Mouse (Mus musculus) neural tube, embryonic 14.5 days (tissue): ENCODE measurements around the gene Psmb2. TPM values are rescaled to one million over a fixed set of nuclear protein-coding genes. Genes with fewer than 3 reads are reported as not detected.

Source experiments
- ATAC-seq: fragments of 200-750 bp; cut with Nextera tagmentation; 2 replicates; pipeline ENCODE4 v1.8.0; 2017; ENCODE audit warnings: low read depth, mild to moderate bottlenecking, moderate TSS enrichment, moderate library complexity
- H3K27ac ChIP-seq: fragments of 300-500 bp; sonication (generic); 2 replicates; pipeline ENCODE4 v1.5.1; 2014; ENCODE audit warnings: low read depth, mild to moderate bottlenecking, control low read depth, low read length, moderate library complexity, mixed read lengths
- H3K27me3 ChIP-seq: fragments of 300-500 bp; sonication (generic); 2 replicates; pipeline ENCODE4 v1.6.1; 2014; ENCODE audit warnings: low read length; ENCODE audit not compliant: control insufficient read depth, insufficient read depth
- H3K36me3 ChIP-seq: fragments of 300-500 bp; sonication (generic); 2 replicates; pipeline ENCODE4 v1.6.1; 2014; ENCODE audit warnings: low read length, mixed read lengths; ENCODE audit not compliant: control insufficient read depth, insufficient read depth
- H3K4me1 ChIP-seq: fragments of 300-500 bp; sonication (generic); 2 replicates; pipeline ENCODE4 v1.6.1; 2014; ENCODE audit warnings: low read length; ENCODE audit not compliant: control insufficient read depth, insufficient read depth
- H3K4me2 ChIP-seq: fragments of 300-500 bp; sonication (generic); 2 replicates; pipeline ENCODE4 v1.6.1; 2014; ENCODE audit warnings: mild to moderate bottlenecking, low read depth, low read length, control low read depth
- H3K4me3 ChIP-seq: fragments of 300-500 bp; sonication (generic); 2 replicates; pipeline ENCODE4 v1.5.1; 2014; ENCODE audit warnings: low read depth, low read length, control low read depth, mixed read lengths
- H3K9ac ChIP-seq: fragments of 300-500 bp; sonication (generic); replicated peaks from 2 replicates; pipeline ENCODE4 v1.6.1; 2014; ENCODE audit warnings: low read depth, mild to moderate bottlenecking, control low read depth, low read length, mixed read lengths
- H3K9me3 ChIP-seq: fragments of 300-500 bp; sonication (generic); 2 replicates; pipeline ENCODE4 v1.6.1; 2016; ENCODE audit warnings: low read length; ENCODE audit not compliant: control insufficient read depth
- WGBS: fragments of 180-500 bp; shearing (Covaris S2); extraction: QIAGEN DNeasy Blood & Tissue Kit; methylation state at CpG from one replicate; pipeline ENCODE4 v1.1.7; 2014; 5-methylcytosine and 5-hydroxymethylcytosine counted together
- polyA plus RNA-seq: library from polyadenylated mRNA; unstranded; fragments of >200 nt; fragmentation: Nextera tagmentation; extraction: Ambion mirVana; gene quantifications from 2 replicates; pipeline ENCODE4 v1.2.1, GENCODE M21; 2014

Psmb2 gene
- polyA plus RNA-seq, 1 experiment from 2014 or later = 451 TPM

DNA sequence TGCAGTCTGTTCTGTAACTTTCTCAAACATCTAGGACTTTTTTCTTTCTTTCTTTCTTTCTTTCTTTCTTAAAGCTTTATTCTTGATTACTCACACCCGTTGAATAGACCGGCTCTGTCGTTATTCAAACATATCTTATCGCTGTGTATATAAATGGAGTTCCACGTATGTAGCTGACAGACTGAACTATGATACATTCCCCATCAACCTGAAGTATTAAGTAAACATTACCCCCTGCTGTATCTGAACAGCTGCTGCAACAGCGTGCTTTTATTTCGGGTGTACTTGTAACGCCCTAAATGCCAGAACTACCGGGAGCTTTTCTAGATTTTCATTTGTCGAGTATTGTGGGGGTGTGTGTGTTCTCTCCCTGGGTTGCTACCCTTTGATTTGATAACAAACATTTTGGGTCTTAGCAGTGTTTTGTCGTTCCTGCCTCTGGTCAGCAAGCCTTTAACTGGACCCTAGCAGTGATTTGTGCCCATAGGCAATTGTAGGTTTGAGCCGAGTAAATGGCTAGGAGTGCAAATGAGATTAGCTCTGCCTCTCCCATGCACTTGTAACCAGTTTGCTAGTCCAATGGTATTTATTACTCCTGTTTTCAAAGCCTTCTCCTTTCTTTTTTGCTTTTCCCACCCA lies 77.4 kb downstream of the Psmb2 start:
- Histone ChIP-seq H3K27me3 (no peaks in the 10 kb centered on the region), H3K4me1 (peaks cover 29% of the 10 kb centered on the region), H3K9me3 (no peaks in the 10 kb centered on the region), H3K4me3 (peak overlapping the region; percentile 67), H3K27ac (no peak overlapping the region), H3K9ac (no peak overlapping the region), H3K4me2 (peak overlapping the region; percentile 62), H3K36me3 (0 out of 2 replicates have a peak, but pooled peaks cover 5% of the 10 kb centered on the region)
- no peak for ATAC-seq
- 44% methylated on average over 12 of the region's 12 CpGs for WGBS

DNA sequence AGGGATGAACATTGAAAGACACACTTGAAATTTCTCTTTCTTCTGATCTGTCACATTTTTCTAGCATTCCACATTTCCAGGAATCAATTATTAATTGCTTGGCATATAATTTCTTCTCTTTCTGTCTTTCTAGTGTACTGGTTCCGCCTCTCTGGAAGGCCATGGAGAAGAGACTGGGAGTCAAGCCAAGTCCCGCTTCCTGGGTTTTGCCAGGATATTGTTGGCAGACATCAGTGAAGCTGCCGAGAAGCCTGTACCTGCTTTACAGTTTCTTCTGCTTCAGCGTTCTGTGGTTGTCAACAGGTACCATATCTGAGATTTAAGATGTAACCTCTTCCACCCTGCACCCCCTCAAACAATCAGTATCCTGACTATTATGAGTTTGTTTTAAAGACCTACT lies 79.3 kb downstream of the Psmb2 start:
- no peak overlapping the region for H3K9ac ChIP-seq
- ATAC-seq = no peak
- no peak overlapping the region for H3K4me2 ChIP-seq
- H3K4me3 ChIP-seq = no peak overlapping the region
- no peaks in the 10 kb centered on the region for H3K27me3 ChIP-seq
- H3K9me3 ChIP-seq = no peaks in the 10 kb centered on the region
- H3K27ac ChIP-seq = no peak overlapping the region
- 77% methylated on average over 4 of the region's 4 CpGs for WGBS
- H3K36me3 ChIP-seq = peaks cover 5% of the 10 kb centered on the region; the same call in 1 of the 2 replicates
- H3K4me1 ChIP-seq = peaks cover 13% of the 10 kb centered on the region

DNA sequence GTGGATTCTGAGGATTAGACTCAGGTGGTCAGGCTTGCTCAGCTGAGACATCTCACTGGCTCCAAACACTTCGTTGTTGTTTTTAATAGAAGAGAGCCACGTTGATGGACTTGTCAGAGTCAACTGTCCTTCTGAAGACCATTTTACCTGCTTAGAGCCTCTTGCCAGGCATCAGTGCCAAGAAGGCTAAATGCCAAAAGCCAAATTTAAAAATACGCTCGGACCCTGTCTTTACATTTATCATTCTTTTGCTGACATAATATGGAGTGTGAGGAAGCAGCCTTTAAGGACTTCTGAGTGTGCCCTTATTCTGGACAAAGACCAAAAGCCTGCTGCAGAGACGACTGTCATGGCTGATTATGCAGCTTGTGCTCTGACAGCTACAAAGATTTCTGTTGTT lies 80.9 kb downstream of the Psmb2 start:
- Histone ChIP-seq H3K4me2 (no peak overlapping the region), H3K9me3 (no peaks in the 10 kb centered on the region), H3K4me3 (no peak overlapping the region), H3K27me3 (no peaks in the 10 kb centered on the region), H3K9ac (no peak overlapping the region), H3K27ac (no peak overlapping the region), H3K36me3 (peaks cover 8% of the 10 kb centered on the region; the same call in 1 of the 2 replicates), H3K4me1 (peaks cover 11% of the 10 kb centered on the region)
- no peak for ATAC-seq
- WGBS = 90% methylated on average over 5 of the region's 5 CpGs

Other genes starting within 250 kb of the Psmb2 start
- 15.0 and 22.9 TPM in 2 replicates for gene Ago3, start 248.1 kb upstream of the Psmb2 start, polyA plus RNA-seq
- gene Ago1, start 209.0 kb upstream of the Psmb2 start, polyA plus RNA-seq = 15.7 and 18.8 TPM in 2 replicates
- gene Ago4, start 144.2 kb upstream of the Psmb2 start, polyA plus RNA-seq = 11.3 and 12.7 TPM in 2 replicates
- gene Clspn, start 120.7 kb upstream of the Psmb2 start, polyA plus RNA-seq = 3.0 and 3.4 TPM in 2 replicates
- gene 5730409E04Rik, start 67.8 kb upstream of the Psmb2 start, polyA plus RNA-seq = 16.5 and 23.7 TPM in 2 replicates
- gene Tfap2e, start 58.6 kb downstream of the Psmb2 start, polyA plus RNA-seq = not detected in 2 replicates
- 110 and 111 TPM in 2 replicates for gene Ncdn, start 75.8 kb downstream of the Psmb2 start, polyA plus RNA-seq
- 43.2 and 47.2 TPM in 2 replicates for gene AU040320, start 75.9 kb downstream of the Psmb2 start, polyA plus RNA-seq